Mouse (Mus musculus) regulatory T cell (primary cell): Measurements from ENCODE around the gene Plcxd2.

Experiments
- in situ Hi-C: fragments of 300-600 bp; cut with MboI, MseI; formaldehyde crosslinking; loops from one replicate; pipeline ENCODE4 v1.15.1; 2025; ENCODE audit warnings: high pct_unique_total_duplicates

Plcxd2 gene

GRCm38 (mm10) chr16:46010153-46010905 is at the start of gene Plcxd2:
Plcxd2 (minus strand) TSS chr16:46010218.
- in situ Hi-C loops: no loop called here

GRCm38 (mm10) chr16:46046906-46047305 is 36.9 kb upstream of the Plcxd2 start:
- in situ Hi-C loops: no loop called here

GRCm38 (mm10) chr16:46036261-46036660 is 26.2 kb upstream of the Plcxd2 start:
- in situ Hi-C loops: no loop called here

GRCm38 (mm10) chr16:46033896-46034295 is 23.9 kb upstream of the Plcxd2 start:
- in situ Hi-C loops: no loop called here

- in situ Hi-C loops: no loop called here
Measured at GRCm38 (mm10) chr16:46022958-46023491, 13.0 kb upstream of the Plcxd2 start.

- in situ Hi-C loops: no loop called here
Measured at GRCm38 (mm10) chr16:46022189-46022928, 12.3 kb upstream of the Plcxd2 start.

GRCm38 (mm10) chr16:46021302-46021701 is 11.3 kb upstream of the Plcxd2 start:
- in situ Hi-C loops: no loop called here

GRCm38 (mm10) chr16:46020396-46020795 is 10.4 kb upstream of the Plcxd2 start:
- in situ Hi-C loops: no loop called here

GRCm38 (mm10) chr16:46019799-46020198 is 9.8 kb upstream of the Plcxd2 start:
- in situ Hi-C loops: no loop called here

GRCm38 (mm10) chr16:46019359-46019758 is 9.3 kb upstream of the Plcxd2 start:
- in situ Hi-C loops: no loop called here

GRCm38 (mm10) chr16:46011696-46012095 is 1.7 kb upstream of the Plcxd2 start:
- in situ Hi-C loops: no loop called here

GRCm38 (mm10) chr16:46010906-46011220 is 845 bp upstream of the Plcxd2 start:
- in situ Hi-C loops: no loop called here

- in situ Hi-C loops: no loop called here
Measured at GRCm38 (mm10) chr16:46009717-46010116, 301 bp downstream of the Plcxd2 start.

GRCm38 (mm10) chr16:46008766-46009165 is 1.3 kb downstream of the Plcxd2 start:
- in situ Hi-C loops: no loop called here

GRCm38 (mm10) chr16:46008036-46008605 is 1.9 kb downstream of the Plcxd2 start:
- in situ Hi-C loops: no loop called here

- in situ Hi-C loops: no loop called here
Measured at GRCm38 (mm10) chr16:46006261-46006660, 3.8 kb downstream of the Plcxd2 start.

- in situ Hi-C loops: no loop called here
Measured at GRCm38 (mm10) chr16:46001550-46002166, 8.4 kb downstream of the Plcxd2 start.

GRCm38 (mm10) chr16:46000976-46001375 is 9.0 kb downstream of the Plcxd2 start:
- in situ Hi-C loops: no loop called here

- in situ Hi-C loops: no loop called here
Measured at GRCm38 (mm10) chr16:45999374-46000191, 10.4 kb downstream of the Plcxd2 start.

- in situ Hi-C loops: no loop called here
Measured at GRCm38 (mm10) chr16:45998231-45998630, 11.8 kb downstream of the Plcxd2 start.
